Mouse (Mus musculus) midbrain, embryonic 11.5 days (tissue): Measurements from ENCODE around the gene Mapk8. TPM values are rescaled to one million over a fixed set of nuclear protein-coding genes. Genes with fewer than 3 reads are reported as not detected.

Experiments
- ATAC-seq: fragments of 200-750 bp; cut with Nextera tagmentation; 2 replicates; pipeline ENCODE4 v1.8.0; 2017; ENCODE audit warnings: moderate TSS enrichment, moderate library complexity; ENCODE audit not compliant: low FRiP score
- DNase-seq: peaks from one replicate; pipeline ENCODE4 v3.0.0; 2015; ENCODE audit warnings: low spot score; ENCODE audit errors: missing footprints
- H3K27ac ChIP-seq: fragments of 300-500 bp; sonication (generic); 2 replicates; pipeline ENCODE4 v1.5.1; 2014; ENCODE audit warnings: low read depth, low read length
- H3K27me3 ChIP-seq: fragments of 300-500 bp; sonication (generic); 2 replicates; pipeline ENCODE4 v1.6.1; 2014; ENCODE audit warnings: mild to moderate bottlenecking, low read length, moderate library complexity, mixed read lengths; ENCODE audit not compliant: control insufficient read depth, insufficient read depth
- H3K36me3 ChIP-seq: fragments of 300-500 bp; sonication (generic); 2 replicates; pipeline ENCODE4 v1.6.1; 2014; ENCODE audit warnings: mild to moderate bottlenecking, low read length, moderate library complexity, mixed read lengths; ENCODE audit not compliant: control insufficient read depth, insufficient read depth
- H3K4me1 ChIP-seq: fragments of 300-500 bp; sonication (generic); 2 replicates; pipeline ENCODE4 v1.6.1; 2014; ENCODE audit warnings: low read length; ENCODE audit not compliant: control insufficient read depth, insufficient read depth
- H3K4me2 ChIP-seq: fragments of 300-500 bp; sonication (generic); 2 replicates; pipeline ENCODE4 v1.6.1; 2014; ENCODE audit warnings: mild to moderate bottlenecking, moderate library complexity
- H3K4me3 ChIP-seq: fragments of 300-500 bp; sonication (generic); 2 replicates; pipeline ENCODE4 v1.5.1; 2014; ENCODE audit warnings: low read depth, low read length
- H3K9ac ChIP-seq: fragments of 300-500 bp; sonication (generic); 2 replicates; pipeline ENCODE4 v1.6.1; 2014; ENCODE audit warnings: low read length
- H3K9me3 ChIP-seq: fragments of 300-500 bp; sonication (generic); 2 replicates; pipeline ENCODE4 v1.6.1; 2016; ENCODE audit warnings: low read length; ENCODE audit not compliant: control insufficient read depth
- WGBS: fragments of 180-500 bp; shearing (Covaris S2); extraction: QIAGEN DNeasy Blood & Tissue Kit; methylation state at CpG from one replicate; pipeline ENCODE4 v1.1.7; 2014; 5-methylcytosine and 5-hydroxymethylcytosine counted together
- polyA plus RNA-seq: library from polyadenylated mRNA; unstranded; fragments of >200 nt; fragmentation: Nextera tagmentation; extraction: Ambion mirVana; gene quantifications from 2 replicates; pipeline ENCODE4 v1.2.1, GENCODE M21; 2014

Gene Mapk8
- polyA plus RNA-seq, 1 experiment from 2014 or later, result 27.4 TPM

- DNase-seq, result no peak
- peak; percentile 34; the same call in 1 of the 2 replicates for ATAC-seq
- no peaks in the 10 kb centered on the region for H3K27me3 ChIP-seq
- no peak overlapping the region for H3K27ac ChIP-seq
- H3K9me3 ChIP-seq, result no peaks in the 10 kb centered on the region
- H3K4me3 ChIP-seq, result no peak overlapping the region
- H3K36me3 ChIP-seq, result no peaks in the 10 kb centered on the region
- peaks cover 3% of the 10 kb centered on the region; the same call in 1 of the 2 replicates for H3K4me1 ChIP-seq
- no peak overlapping the region for H3K9ac ChIP-seq
- no peak overlapping the region for H3K4me2 ChIP-seq
- 70% methylated on average over 4 of the region's 4 CpGs for WGBS
These were observed 85.4 kb downstream of the Mapk8 start for GRCm38 (mm10) chr14:33361546-33361945.

GRCm38 (mm10) chr14:33358891-33359290 lies 88.1 kb downstream of the Mapk8 start:
- DNase-seq (no peak), ATAC-seq (no peak)
- Histone ChIP-seq H3K27ac (no peak overlapping the region), H3K4me1 (peaks cover 3% of the 10 kb centered on the region; the same call in 1 of the 2 replicates), H3K9ac (no peak overlapping the region), H3K4me2 (no peak overlapping the region), H3K27me3 (no peaks in the 10 kb centered on the region), H3K36me3 (no peaks in the 10 kb centered on the region), H3K4me3 (no peak overlapping the region), H3K9me3 (no peaks in the 10 kb centered on the region)
- WGBS, result 92% methylated on average over 8 of the region's 8 CpGs

- no peaks in the 10 kb centered on the region for H3K9me3 ChIP-seq
- H3K4me1 ChIP-seq, result peaks cover 2% of the 10 kb centered on the region; the same call in 1 of the 2 replicates
These were observed 89.2 kb downstream of the Mapk8 start for GRCm38 (mm10) chr14:33357600-33358368.

GRCm38 (mm10) chr14:33355276-33355675 lies 91.7 kb downstream of the Mapk8 start:
- Histone ChIP-seq H3K4me2 (no peak overlapping the region), H3K4me3 (no peak overlapping the region), H3K9me3 (no peaks in the 10 kb centered on the region), H3K27ac (no peak overlapping the region), H3K4me1 (0 out of 2 replicates have a peak, but pooled peaks cover 4% of the 10 kb centered on the region), H3K9ac (no peak overlapping the region), H3K27me3 (peaks cover 21% of the 10 kb centered on the region), H3K36me3 (no peaks in the 10 kb centered on the region)
- no peak for DNase-seq
- no peak for ATAC-seq
- WGBS, result 83% methylated on average over 5 of the region's 5 CpGs

More at GRCm38 (mm10) chr14:33357600-33358368, 89.2 kb downstream of the Mapk8 start:
- Histone ChIP-seq H3K4me2 (no peak overlapping the region), H3K27ac (no peak overlapping the region), H3K27me3 (no peaks in the 10 kb centered on the region), H3K36me3 (no peaks in the 10 kb centered on the region), H3K9ac (no peak overlapping the region), H3K4me3 (no peak overlapping the region)
- WGBS, result 82% methylated on average over 12 of the region's 12 CpGs
- DNase-seq, result no peak
- ATAC-seq, result no peak

- DNase-seq (no peak), ATAC-seq (no peak)
- no peak overlapping the region for H3K27ac ChIP-seq
- no peaks in the 10 kb centered on the region for H3K9me3 ChIP-seq
- 0 out of 2 replicates have a peak, but pooled peaks cover 4% of the 10 kb centered on the region for H3K4me1 ChIP-seq
- no peaks in the 10 kb centered on the region for H3K36me3 ChIP-seq
- no peak overlapping the region for H3K4me3 ChIP-seq
- peaks cover 25% of the 10 kb centered on the region for H3K27me3 ChIP-seq
- 83% methylated on average over 6 of the region's 6 CpGs for WGBS
- H3K9ac ChIP-seq, result no peak overlapping the region
- no peak overlapping the region for H3K4me2 ChIP-seq
These were observed 94.1 kb downstream of the Mapk8 start for GRCm38 (mm10) chr14:33352890-33353289.

- peaks cover 25% of the 10 kb centered on the region for H3K27me3 ChIP-seq
- H3K4me2 ChIP-seq, result no peak overlapping the region
- H3K4me3 ChIP-seq, result no peak overlapping the region
- ATAC-seq (no peak), DNase-seq (no peak)
- H3K9ac ChIP-seq, result no peak overlapping the region
- 78% methylated on average over 6 of the region's 6 CpGs for WGBS
- H3K36me3 ChIP-seq, result no peaks in the 10 kb centered on the region
- no peak overlapping the region for H3K27ac ChIP-seq
- 0 out of 2 replicates have a peak, but pooled peaks cover 4% of the 10 kb centered on the region for H3K4me1 ChIP-seq
- no peaks in the 10 kb centered on the region for H3K9me3 ChIP-seq
These were observed 94.8 kb downstream of the Mapk8 start for GRCm38 (mm10) chr14:33351984-33352722.

- H3K9ac ChIP-seq, result peak overlapping the region; percentile 37
- DNase-seq (no peak), ATAC-seq (no peak)
- H3K9me3 ChIP-seq, result no peaks in the 10 kb centered on the region
- H3K27me3 ChIP-seq, result peaks cover 25% of the 10 kb centered on the region
- peak overlapping the region; percentile 72 for H3K4me2 ChIP-seq
- H3K27ac ChIP-seq, result no peak overlapping the region
- 3% methylated on average over 21 of the region's 42 CpGs for WGBS
- 0 out of 2 replicates have a peak, but pooled peaks cover 4% of the 10 kb centered on the region for H3K4me1 ChIP-seq
- peak overlapping the region; percentile 35 for H3K4me3 ChIP-seq
- no peaks in the 10 kb centered on the region for H3K36me3 ChIP-seq
These were observed 95.9 kb downstream of the Mapk8 start for GRCm38 (mm10) chr14:33351019-33351418.

GRCm38 (mm10) chr14:33348146-33348545 lies 98.8 kb downstream of the Mapk8 start:
- no peak overlapping the region for H3K4me2 ChIP-seq
- no peak overlapping the region for H3K9ac ChIP-seq
- H3K27me3 ChIP-seq, result peaks cover 25% of the 10 kb centered on the region
- no peak overlapping the region for H3K4me3 ChIP-seq
- 0 out of 2 replicates have a peak, but pooled peaks cover 4% of the 10 kb centered on the region for H3K4me1 ChIP-seq
- DNase-seq (no peak), ATAC-seq (no peak)
- no peak overlapping the region for H3K27ac ChIP-seq
- H3K9me3 ChIP-seq, result no peaks in the 10 kb centered on the region
- H3K36me3 ChIP-seq, result no peaks in the 10 kb centered on the region
- WGBS, result 82% methylated on average over 1 of the region's 1 CpGs

GRCm38 (mm10) chr14:33347738-33348137 lies 99.2 kb downstream of the Mapk8 start:
- H3K9me3 ChIP-seq, result no peaks in the 10 kb centered on the region
- H3K9ac ChIP-seq, result no peak overlapping the region
- no peak overlapping the region for H3K27ac ChIP-seq
- no peak overlapping the region for H3K4me2 ChIP-seq
- 69% methylated on average over 4 of the region's 4 CpGs for WGBS
- H3K4me1 ChIP-seq, result 0 out of 2 replicates have a peak, but pooled peaks cover 4% of the 10 kb centered on the region
- peaks cover 25% of the 10 kb centered on the region for H3K27me3 ChIP-seq
- DNase-seq (no peak), ATAC-seq (no peak)
- no peak overlapping the region for H3K4me3 ChIP-seq
- H3K36me3 ChIP-seq, result no peaks in the 10 kb centered on the region
